Mouse (Mus musculus): Measurements from ENCODE around the gene Fam241a. TPM values are rescaled to one million over a fixed set of nuclear protein-coding genes. Genes with fewer than 3 reads are reported as not detected.

Gene Fam241a
- polyA plus RNA-seq, 1 experiment from 2014 or later: 9.1 TPM

- Histone ChIP-seq H3K36me3 (no peaks in the 10 kb centered on the region), H3K27me3 (replicated peaks) (no peaks in the 10 kb centered on the region), H3K9ac (no peak overlapping the region), H3K4me2 (replicated peaks) (no peak overlapping the region), H3K27ac (no peak overlapping the region), H3K4me3 (no peak overlapping the region), H3K4me1 (peaks cover 15% of the 10 kb centered on the region; the same call in 1 of the 2 replicates), H3K9me3 (no peaks in the 10 kb centered on the region)
- WGBS: 85% methylated on average over 9 of the region's 9 CpGs
- no peak for ATAC-seq (ENCODE audit: low FRiP score, low read depth)
Observed at GRCm38 (mm10) chr3:127871575-127871974, 24.5 kb downstream of the Fam241a start.

DNA sequence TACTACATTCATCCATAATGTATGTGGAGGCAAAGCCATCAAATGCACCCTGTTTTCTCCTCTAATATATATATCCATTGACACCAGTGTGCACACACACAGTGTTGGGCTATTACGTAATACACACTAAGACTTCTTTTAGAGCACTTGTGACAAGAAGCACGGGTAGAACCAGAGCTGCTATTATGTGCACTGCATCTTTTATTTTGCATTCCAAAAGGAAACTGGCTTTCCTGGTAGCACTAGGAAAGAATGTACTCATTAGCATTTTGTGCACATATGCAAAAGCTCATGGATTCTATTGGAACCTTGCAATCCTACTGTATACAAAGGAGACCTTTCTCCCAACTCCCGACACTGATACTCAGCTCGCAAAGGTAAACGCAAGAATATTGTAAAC lies 27.2 kb downstream of the Fam241a start:
- Histone ChIP-seq H3K27me3 (replicated peaks) (no peaks in the 10 kb centered on the region), H3K4me3 (no peak overlapping the region), H3K9ac (no peak overlapping the region), H3K27ac (no peak overlapping the region), H3K36me3 (no peaks in the 10 kb centered on the region), H3K9me3 (no peaks in the 10 kb centered on the region), H3K4me2 (replicated peaks) (no peak overlapping the region), H3K4me1 (peaks cover 9% of the 10 kb centered on the region; the same call in 1 of the 2 replicates)
- peak; percentile 84 for ATAC-seq (ENCODE audit: low FRiP score, low read depth)
- WGBS: 38% methylated on average over 5 of the region's 5 CpGs

- Histone ChIP-seq H3K27me3 (replicated peaks) (no peaks in the 10 kb centered on the region), H3K9me3 (no peaks in the 10 kb centered on the region), H3K4me1 (0 out of 2 replicates have a peak, but pooled peaks cover 3% of the 10 kb centered on the region), H3K4me3 (no peak overlapping the region), H3K27ac (no peak overlapping the region), H3K4me2 (replicated peaks) (no peak overlapping the region), H3K9ac (no peak overlapping the region), H3K36me3 (no peaks in the 10 kb centered on the region)
- WGBS: 56% methylated on average over 9 of the region's 9 CpGs
- ATAC-seq (ENCODE audit: low FRiP score, low read depth): no peak
Observed at GRCm38 (mm10) chr3:127868046-127868758, 27.9 kb downstream of the Fam241a start.

GRCm38 (mm10) chr3:127864242-127864641 lies 31.9 kb downstream of the Fam241a start:
- Histone ChIP-seq H3K36me3 (no peaks in the 10 kb centered on the region), H3K4me2 (replicated peaks) (no peak overlapping the region), H3K27me3 (replicated peaks) (no peaks in the 10 kb centered on the region), H3K27ac (no peak overlapping the region), H3K9ac (no peak overlapping the region), H3K4me1 (0 out of 2 replicates have a peak, but pooled peaks cover 3% of the 10 kb centered on the region), H3K9me3 (no peaks in the 10 kb centered on the region), H3K4me3 (no peak overlapping the region)
- ATAC-seq (ENCODE audit: low FRiP score, low read depth): no peak
- WGBS: 42% methylated on average over 2 of the region's 2 CpGs

DNA sequence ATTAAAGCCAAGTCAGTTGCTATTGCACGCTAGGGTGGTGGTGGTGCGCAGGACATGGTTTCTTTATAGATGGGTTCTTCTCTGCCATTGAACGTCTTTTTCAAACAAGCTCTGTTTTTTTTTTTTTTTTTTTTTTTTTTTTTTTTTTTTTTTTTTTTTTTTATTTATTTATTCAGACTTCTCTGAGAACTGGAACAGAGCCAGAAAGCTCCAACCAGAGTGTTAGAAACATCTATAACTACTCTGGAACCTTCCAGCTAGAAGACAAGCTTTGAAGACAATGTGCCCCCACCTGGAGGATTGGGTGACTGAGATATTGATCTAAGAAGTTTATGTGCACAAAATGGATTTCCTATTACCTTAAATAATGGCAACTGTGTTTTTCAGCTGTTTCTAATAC lies 32.6 kb downstream of the Fam241a start:
- 0 out of 2 replicates have a peak, but pooled peaks cover 3% of the 10 kb centered on the region for H3K4me1 ChIP-seq
- H3K27ac ChIP-seq: no peak overlapping the region
- no peaks in the 10 kb centered on the region for H3K36me3 ChIP-seq
- ATAC-seq (ENCODE audit: low FRiP score, low read depth): no peak
- H3K27me3 ChIP-seq (replicated peaks): no peaks in the 10 kb centered on the region
- no peaks in the 10 kb centered on the region for H3K9me3 ChIP-seq
- WGBS: 79% methylated on average over 3 of the region's 3 CpGs
- no peak overlapping the region for H3K9ac ChIP-seq
- H3K4me3 ChIP-seq: no peak overlapping the region
- no peak overlapping the region for H3K4me2 ChIP-seq (replicated peaks)

- no peak overlapping the region for H3K9ac ChIP-seq
- 73% methylated on average over 4 of the region's 4 CpGs for WGBS
Observed at GRCm38 (mm10) chr3:127862479-127862878, 33.6 kb downstream of the Fam241a start.

DNA sequence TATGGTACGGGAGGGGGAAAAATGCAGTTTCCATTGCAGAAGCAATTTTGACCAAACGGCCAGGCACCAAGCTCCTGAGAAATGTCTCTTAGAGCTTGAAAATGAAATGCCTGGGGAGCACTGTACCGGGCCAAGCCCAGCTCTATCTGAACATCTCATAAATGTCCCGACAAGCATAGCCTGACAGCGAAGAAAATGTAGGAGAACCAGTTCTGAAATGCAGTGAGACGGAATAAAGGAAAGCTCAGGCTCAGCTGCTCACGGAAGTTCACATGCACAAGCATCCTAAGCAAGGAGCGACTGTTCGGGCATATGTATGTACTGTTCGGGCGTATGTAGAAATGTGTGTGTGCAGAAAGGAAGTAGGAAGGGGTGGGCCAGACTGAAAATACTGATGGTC lies 34.8 kb downstream of the Fam241a start:
- Histone ChIP-seq H3K36me3 (no peaks in the 10 kb centered on the region), H3K4me2 (replicated peaks) (no peak overlapping the region), H3K4me1 (no peaks in the 10 kb centered on the region), H3K27me3 (replicated peaks) (no peaks in the 10 kb centered on the region), H3K4me3 (no peak overlapping the region), H3K9me3 (no peaks in the 10 kb centered on the region), H3K9ac (no peak overlapping the region), H3K27ac (no peak overlapping the region)
- 90% methylated on average over 11 of the region's 11 CpGs for WGBS
- no peak for ATAC-seq (ENCODE audit: low FRiP score, low read depth)

More at GRCm38 (mm10) chr3:127862479-127862878, 33.6 kb downstream of the Fam241a start:
- Histone ChIP-seq H3K4me2 (replicated peaks) (no peak overlapping the region), H3K27ac (no peak overlapping the region), H3K27me3 (replicated peaks) (no peaks in the 10 kb centered on the region), H3K9me3 (no peaks in the 10 kb centered on the region), H3K4me3 (no peak overlapping the region), H3K36me3 (no peaks in the 10 kb centered on the region), H3K4me1 (no peaks in the 10 kb centered on the region)
- ATAC-seq (ENCODE audit: low FRiP score, low read depth): no peak

- H3K9ac ChIP-seq: no peak overlapping the region
- no peak overlapping the region for H3K27ac ChIP-seq
- no peak overlapping the region for H3K4me3 ChIP-seq
- peaks cover 8% of the 10 kb centered on the region; the same call in 1 of the 2 replicates for H3K4me1 ChIP-seq
- no peaks in the 10 kb centered on the region for H3K27me3 ChIP-seq (replicated peaks)
- H3K36me3 ChIP-seq: no peaks in the 10 kb centered on the region
- H3K9me3 ChIP-seq: no peaks in the 10 kb centered on the region
- WGBS: 23% methylated on average over 15 of the region's 15 CpGs
- peak overlapping the region; percentile 39 for H3K4me2 ChIP-seq (replicated peaks)
- ATAC-seq (ENCODE audit: low FRiP score, low read depth): peak; percentile 92
Observed at GRCm38 (mm10) chr3:127853431-127854206, 42.5 kb downstream of the Fam241a start.

DNA sequence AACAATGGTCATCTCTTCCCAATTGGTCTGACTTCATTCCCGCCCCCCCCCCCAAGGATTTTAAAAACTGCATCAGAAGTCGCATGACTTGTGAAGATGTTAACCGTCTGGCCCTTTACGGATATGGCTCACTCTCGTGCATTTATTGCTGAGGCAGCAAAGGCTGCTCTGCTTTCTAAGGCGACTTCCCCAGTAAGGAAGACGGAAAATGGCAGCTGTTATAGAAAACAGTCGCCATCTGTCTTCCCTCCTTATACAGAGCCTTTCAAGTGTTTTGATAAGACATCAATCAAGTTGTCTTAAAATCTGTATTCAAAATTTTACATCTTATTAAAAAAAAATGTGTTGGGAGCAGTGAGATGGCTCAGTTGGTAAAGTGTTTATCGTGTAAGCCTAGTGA lies 43.4 kb downstream of the Fam241a start:
- H3K9ac ChIP-seq: no peak overlapping the region
- 76% methylated on average over 9 of the region's 9 CpGs for WGBS
- no peak overlapping the region for H3K27ac ChIP-seq
- no peaks in the 10 kb centered on the region for H3K36me3 ChIP-seq
- H3K4me2 ChIP-seq (replicated peaks): no peak overlapping the region
- H3K27me3 ChIP-seq (replicated peaks): no peaks in the 10 kb centered on the region
- peaks cover 8% of the 10 kb centered on the region; the same call in 1 of the 2 replicates for H3K4me1 ChIP-seq
- no peak for ATAC-seq (ENCODE audit: low FRiP score, low read depth)
- H3K4me3 ChIP-seq: no peak overlapping the region
- H3K9me3 ChIP-seq: no peaks in the 10 kb centered on the region

DNA sequence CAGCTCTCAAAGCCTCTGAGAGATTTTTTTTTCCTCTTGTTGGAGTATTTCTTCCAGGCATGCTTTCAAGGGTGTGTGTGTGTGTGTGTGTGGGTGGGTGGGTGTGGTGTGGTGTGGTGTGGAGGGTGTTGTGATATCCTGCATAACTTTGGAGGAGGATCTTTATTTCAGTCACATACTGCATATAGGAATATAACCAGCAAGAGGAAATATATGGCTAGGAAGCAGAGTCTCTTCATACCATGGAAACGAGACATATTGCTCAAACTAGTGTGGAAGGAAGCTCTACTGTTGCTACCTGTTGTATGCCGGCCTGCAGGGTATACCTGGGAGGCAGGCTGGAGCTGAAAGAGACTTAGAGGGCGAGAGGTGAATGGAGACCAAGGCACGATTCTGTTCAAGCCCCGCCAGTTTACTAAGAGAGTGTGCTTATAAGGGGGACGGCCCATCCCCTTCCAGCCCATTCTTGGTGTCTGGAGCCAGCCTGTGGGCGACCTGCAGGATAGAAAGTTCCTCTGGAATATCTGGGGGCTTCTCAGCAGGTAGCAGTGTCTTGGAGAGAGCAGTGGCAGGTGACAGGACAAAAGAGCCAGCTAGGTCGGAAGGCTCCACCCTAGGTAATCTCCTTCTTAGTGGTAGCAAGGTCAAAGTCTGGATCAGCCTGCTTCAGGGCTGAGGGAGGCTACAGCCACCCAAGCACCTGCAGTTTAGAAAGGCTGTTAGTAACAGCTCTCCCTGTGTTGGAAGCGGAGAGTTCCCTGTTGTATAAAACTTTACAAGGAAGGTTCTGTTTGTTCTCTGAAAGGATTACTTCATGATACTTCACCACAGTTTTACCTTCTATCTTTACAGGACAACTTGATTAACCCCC lies 45.1 kb downstream of the Fam241a start:
- Histone ChIP-seq H3K4me2 (replicated peaks) (no peak overlapping the region), H3K27me3 (replicated peaks) (no peaks in the 10 kb centered on the region), H3K9me3 (no peaks in the 10 kb centered on the region), H3K9ac (no peak overlapping the region), H3K36me3 (no peaks in the 10 kb centered on the region), H3K4me1 (peaks cover 8% of the 10 kb centered on the region; the same call in 1 of the 2 replicates), H3K4me3 (no peak overlapping the region), H3K27ac (no peak overlapping the region)
- ATAC-seq (ENCODE audit: low FRiP score, low read depth): no peak
- 65% methylated on average over 9 of the region's 9 CpGs for WGBS

DNA sequence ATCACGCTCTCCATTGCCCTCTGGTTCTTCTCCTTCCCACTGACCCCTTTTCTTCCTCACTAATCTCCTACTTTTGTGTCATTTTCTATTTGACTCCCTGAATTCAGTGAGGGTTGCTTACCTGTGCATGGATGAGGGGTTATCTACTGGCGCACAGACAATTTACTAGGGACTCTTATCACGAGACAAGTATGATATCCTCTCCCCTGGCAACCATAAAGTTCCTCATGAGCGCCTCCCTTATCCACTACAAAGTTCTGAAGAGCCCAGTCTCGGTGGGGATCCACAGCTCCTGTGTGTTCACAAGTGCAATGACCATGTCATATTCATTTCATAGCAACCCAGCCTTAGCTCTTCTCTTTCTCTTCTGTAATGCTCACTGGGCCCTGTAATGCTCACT lies 46.2 kb downstream of the Fam241a start:
- Histone ChIP-seq H3K4me3 (no peak overlapping the region), H3K4me1 (peaks cover 8% of the 10 kb centered on the region; the same call in 1 of the 2 replicates), H3K27me3 (replicated peaks) (no peaks in the 10 kb centered on the region), H3K9ac (no peak overlapping the region), H3K9me3 (no peaks in the 10 kb centered on the region), H3K27ac (no peak overlapping the region), H3K36me3 (no peaks in the 10 kb centered on the region), H3K4me2 (replicated peaks) (no peak overlapping the region)
- ATAC-seq (ENCODE audit: low FRiP score, low read depth): no peak
- 74% methylated on average over 5 of the region's 5 CpGs for WGBS

All from neural tube, embryonic 12.5 days (tissue).